Mouse (Mus musculus) neutrophil, adult 65 days (primary cell): Measurements from ENCODE around the gene Fam162b. TPM values are rescaled to one million over a fixed set of nuclear protein-coding genes. Genes with fewer than 3 reads are reported as not detected.

ENCODE experiments used
- total RNA-seq: library from RNA; stranded (reverse); gene quantifications from 2 replicates; pipeline ENCODE4 v1.2.4, GENCODE M21; 2023

The Fam162b gene
- total RNA-seq: not detected in 2 replicates

GRCm38 (mm10) chr10:51590139-51590574 lies at the start of gene Fam162b:
Gene Fam162b, minus strand, starts transcription at chr10:51590517.

DNA sequence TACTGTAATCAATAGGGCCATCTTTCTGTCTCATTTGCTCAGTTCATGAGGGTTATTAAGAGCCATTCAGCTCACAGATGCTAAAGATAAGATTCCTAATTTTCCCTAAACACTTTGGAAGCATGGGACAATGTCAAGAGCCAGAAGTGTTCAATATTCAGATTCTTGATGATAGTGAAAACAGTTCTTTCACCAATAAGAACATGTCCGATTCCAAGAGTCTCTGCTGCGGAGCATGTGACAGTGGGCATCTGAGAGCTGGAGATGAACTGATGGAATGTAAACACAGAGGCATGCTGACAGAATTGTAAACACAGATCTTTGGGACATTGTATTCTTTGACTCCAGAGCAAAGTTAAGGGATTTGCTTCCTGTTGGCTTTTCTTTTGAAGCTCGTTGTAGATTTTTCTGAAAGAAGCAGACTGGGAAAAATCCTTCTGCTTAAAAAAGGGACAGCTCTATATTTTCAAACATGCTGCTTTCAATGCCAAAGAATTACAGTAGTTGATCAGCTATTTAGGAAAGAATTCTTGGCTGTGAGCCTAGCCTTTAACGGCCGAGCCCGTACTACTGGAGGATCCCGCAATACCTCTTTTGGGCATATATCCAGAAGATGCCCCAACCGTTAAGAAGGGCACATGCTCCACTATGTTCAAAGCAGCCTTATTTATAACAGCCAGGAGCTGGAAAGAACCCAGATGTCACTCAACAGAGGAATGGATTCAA lies 41.3 kb upstream of the Fam162b start, which contains the start of gene Gprc6a:
Gene Gprc6a (minus strand): TSS at position 51 of the 726 bp plus-strand sequence.

Other genes with a start within 250 kb of the Fam162b start
- 138 and 167 TPM in 2 replicates for gene Gm49339, start 109.9 kb downstream of the Fam162b start, total RNA-seq
- gene Lilr4b, start 109.9 kb downstream of the Fam162b start, total RNA-seq: 1,844 and 1,938 TPM in 2 replicates
- 1,203 and 1,376 TPM in 2 replicates for gene Lilrb4a, start 99.6 kb downstream of the Fam162b start, total RNA-seq
- not detected in 2 replicates for gene Gprc6a, start 40.9 kb upstream of the Fam162b start, total RNA-seq
- not detected in 2 replicates for gene Rfx6, start 87.2 kb upstream of the Fam162b start, total RNA-seq